Mouse (Mus musculus) urinary bladder, postnatal 25 days (tissue): ENCODE data around the gene Zfp423.

Source experiments
- DNase-seq: peaks from one replicate; pipeline ENCODE4 v3.0.0; 2022; ENCODE audit warnings: low spot score

Gene Zfp423

DNA sequence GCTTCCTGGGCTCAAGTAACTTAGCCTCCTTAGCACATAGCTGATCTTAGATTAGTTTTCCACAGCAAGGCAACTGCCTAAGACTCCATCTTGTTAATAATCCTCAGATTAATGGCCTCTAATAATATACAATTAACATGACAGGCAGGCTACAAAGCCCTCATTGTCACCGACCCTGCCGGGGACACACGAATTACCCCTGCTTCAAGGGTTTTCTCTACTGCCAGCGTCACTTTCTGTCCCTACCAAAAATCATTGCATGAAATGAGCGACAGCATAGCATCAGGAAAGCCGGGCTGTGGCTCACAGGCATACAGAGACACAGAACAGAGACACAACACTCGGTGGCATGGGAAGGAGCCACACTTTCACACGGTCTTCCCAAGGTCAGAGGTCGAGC is 262.3 kb downstream of the Zfp423 start:
- no peak for DNase-seq

DNA sequence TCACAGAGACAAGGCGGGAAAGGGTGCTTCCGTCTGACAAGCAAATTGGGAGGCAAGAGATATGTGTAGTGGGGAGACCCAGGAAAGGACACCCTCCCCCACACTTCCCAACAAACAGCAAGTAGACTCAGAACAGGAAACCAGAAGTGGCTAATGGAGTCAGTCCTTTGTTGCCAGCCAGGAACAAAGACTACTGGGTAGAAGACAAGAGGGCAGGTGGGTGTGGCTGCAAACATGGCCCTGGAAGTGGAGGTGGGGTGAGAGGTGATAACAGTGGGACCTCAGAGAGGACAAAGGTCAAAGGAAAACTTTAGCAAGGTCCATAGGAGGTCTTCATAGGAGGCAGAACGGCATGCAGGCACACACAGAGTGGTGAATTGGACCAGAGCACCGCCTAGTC is 265.7 kb downstream of the Zfp423 start:
- no peak for DNase-seq

DNA sequence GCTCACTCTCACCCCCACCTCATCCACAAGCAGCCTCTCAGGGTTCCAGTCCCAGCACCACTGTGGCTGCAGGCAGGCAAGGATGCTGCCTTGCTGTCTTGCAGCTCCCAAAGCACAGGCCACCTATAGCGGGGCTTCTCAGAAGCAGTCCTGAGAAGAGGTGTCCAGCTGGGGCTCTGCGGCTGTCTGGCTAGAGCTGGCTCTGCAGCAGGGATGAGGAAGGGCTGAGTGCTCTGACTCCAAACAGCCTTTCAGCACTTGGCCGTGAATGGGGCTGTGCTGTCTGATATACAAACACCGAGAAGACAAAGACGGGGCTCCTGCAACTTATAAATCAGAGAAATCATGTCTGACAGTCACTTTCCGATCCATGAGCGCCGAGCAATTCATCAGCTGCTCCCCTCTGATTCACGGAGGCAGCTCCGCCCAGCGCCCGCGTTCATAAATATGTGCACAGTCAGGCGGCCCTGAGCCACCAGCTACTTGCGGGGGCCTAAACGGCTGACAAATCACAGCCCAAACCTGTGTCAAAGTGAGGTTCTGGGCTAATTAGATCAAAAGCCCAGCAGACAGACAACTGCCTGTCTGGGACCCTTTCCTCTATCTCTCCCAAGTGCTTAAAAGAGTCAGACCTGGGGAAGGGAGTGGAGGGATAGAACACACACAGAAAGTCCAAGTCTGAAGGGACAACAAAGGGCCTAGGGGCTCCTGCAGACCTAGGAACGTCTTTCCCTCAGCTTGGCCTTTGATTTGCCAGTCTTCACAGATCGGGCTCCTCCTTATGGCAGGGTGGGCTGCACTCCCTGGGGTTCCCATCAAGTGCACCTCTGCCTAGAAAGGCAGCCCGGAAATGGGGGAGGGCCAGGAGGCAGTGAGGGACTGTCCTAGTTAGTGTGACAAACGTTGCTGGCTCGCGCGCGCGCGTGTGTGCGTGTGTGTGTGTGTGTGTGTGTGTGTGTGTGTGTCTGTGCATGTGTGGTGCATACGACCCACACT is 269.0 kb downstream of the Zfp423 start:
- no peak for DNase-seq

DNA sequence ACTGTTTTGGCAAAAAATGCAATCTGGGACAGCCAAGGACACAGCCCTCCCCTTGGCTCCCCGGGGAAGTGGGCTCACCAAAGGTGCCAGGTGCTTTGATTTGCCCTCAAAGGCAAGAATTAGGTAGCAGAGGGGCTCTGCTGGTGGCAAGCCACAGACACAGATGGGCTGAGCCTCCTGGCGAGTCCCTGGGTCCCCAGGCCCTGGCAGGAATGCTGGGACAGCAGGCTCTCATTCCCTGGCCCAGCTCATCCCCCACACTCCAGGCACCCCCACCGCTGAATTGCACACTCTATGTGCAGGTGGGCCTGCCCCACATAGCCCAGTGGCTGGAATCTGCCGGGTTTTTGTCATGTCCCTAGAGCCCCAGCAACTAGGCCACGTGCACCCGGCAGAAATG is 270.2 kb downstream of the Zfp423 start:
- DNase-seq, result no peak

DNA sequence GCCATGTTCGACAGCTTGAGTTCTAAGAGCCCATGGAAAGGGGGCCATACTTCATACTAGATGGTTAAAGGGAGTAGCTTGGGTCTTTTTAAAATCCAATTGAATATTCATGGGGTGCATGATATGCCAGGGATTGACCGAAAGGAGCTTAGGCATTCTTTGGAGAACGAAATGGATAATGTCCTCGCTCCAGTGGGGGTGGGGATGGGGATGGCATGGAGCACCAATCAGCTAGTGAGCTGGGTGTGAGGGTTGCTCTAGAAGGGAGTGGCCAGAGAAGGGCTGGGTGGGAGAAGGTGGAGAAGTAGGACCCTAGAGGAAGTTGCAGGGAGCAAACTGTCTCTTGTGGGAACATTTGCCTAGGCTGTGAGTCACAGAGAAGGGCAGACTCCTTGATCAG is 271.0 kb downstream of the Zfp423 start:
- no peak for DNase-seq

DNA sequence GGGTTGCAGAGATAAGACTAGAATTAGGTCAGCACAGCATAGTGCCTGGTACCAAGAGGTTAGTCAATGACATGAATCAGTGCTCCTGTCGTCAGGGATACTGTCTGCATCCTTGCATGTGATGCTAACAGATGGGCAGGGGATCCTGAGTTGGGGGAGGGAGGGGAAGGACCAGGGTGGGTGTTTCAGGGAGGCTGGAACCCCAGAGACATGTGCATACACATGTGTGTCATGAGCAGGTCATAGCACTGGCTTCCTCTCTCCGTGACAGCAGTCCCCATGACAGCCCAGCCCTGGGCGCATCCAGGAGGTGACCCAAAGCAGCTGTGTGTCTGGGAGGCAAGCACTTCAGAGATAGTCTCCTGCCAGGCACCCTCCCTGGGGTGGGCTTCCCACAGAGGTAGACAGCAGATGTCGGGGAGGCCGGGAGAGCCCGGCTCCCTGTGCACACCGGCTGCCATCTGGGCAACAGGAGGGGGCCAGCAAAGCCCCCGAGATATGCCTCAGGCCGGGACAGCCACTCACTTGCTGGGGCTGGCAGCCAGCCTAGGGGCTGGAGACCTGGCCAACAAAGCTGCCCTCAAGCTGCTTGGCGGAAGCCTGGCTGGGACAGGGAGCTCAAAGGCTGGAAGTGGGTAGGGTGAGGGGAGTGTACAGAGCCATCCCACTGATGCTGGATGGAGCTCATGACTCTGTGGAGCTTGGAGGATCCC is 272.3 kb downstream of the Zfp423 start:
- DNase-seq, result no peak

DNA sequence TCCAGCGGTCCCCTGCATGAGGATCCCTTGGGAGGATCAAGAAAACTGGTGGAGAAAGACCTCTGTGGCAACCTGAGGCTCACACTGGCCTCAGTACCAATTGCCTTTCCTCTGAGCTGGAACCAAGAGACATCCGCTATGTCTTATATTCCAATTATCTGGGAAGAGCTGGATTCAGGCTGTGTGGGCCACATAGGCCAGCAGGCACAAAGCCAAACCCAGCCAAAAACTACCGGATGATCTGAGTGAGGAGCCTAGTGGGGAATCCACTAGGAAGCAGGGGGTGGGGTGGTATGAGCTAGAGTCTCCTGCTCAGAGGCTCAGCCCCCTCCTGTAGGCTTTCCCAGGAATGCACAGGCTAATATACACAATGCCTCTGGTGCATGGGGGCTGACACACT is 273.4 kb downstream of the Zfp423 start:
- no peak for DNase-seq

DNA sequence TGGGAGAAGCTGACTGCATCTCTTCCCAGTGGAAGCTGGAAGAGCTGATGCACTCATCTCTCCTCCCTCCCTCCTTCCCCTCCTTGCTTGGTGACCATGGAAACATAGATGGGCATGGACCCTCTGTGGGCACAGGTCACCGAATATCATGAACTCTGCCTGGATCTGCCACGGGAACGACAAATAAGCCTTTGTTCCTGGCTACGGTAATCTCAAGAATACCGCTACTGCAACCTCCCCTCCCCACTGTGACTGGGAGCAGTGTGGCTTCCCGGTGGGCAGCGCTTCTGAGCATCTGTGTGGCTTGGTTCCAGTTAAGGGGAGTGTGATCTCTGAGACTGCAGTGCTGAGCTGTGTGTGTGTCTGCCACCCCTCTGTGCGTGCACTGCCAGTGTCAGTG is 274.0 kb downstream of the Zfp423 start:
- no peak for DNase-seq

DNA sequence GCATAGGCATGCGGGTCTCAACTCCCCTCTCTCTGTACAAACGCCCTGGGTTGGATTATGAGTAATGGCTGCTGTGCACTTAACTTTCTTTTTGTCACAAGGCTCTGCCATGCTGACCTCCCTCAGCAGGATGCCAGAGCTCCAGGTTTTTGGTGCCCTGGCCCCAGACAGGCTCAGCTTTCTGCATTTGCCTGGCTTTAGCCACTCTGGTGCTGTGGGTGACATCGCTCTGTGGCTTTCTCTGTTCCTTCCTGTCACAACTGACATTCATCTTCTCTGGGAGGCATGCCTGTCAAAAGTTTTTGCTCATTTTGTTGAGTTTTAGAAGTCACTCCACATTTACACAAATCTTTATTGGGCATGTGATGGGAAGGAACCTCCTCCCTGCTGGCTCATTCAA is 277.3 kb downstream of the Zfp423 start:
- DNase-seq, result no peak

DNA sequence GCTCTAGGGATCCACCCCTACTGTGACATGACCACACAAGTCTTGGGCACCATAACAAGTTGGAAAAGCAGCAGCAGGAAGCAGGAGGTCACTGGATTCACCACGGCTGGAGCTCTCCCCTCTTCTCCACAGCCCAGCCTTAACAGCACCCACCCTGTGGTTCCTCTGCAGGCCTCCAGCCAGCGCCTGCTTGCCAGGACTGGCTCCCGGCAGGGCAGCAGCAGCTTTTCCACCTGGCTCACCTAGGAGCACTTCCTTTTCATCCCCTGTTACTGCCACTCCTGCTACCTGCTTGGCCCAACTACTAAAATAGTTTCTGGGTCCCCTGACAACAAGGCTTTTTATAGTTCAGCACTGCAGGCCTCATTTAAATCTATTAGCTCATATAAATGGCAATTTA is 279.4 kb downstream of the Zfp423 start:
- DNase-seq, result no peak

DNA sequence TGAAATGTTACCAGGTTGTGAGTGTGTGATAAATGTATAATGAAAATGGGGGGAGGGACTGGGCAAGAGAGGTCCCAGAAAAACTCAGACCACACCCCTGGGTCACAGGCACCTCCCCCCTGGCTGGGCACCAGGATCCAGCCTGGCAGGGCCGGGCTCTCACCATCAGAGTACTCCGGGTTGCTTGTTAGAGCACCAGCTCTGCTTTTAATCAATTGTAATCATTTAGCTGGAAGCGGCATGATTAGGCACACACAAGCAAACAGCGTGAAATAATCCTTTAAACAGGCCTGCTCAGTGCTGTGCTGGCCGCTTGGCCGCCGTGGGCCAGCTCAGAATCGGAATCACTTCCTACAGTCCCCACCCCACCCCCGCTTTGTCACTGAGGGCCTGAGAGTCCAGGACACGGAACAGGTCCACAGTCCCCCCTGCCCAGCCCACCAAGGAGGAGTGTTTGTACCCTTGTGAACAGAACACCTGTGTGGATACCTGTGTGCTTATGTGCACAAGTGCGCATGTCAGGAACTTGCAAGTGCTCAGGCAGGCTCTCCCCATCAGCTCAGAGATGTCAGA is 279.9 kb downstream of the Zfp423 start:
- DNase-seq, result no peak

DNA sequence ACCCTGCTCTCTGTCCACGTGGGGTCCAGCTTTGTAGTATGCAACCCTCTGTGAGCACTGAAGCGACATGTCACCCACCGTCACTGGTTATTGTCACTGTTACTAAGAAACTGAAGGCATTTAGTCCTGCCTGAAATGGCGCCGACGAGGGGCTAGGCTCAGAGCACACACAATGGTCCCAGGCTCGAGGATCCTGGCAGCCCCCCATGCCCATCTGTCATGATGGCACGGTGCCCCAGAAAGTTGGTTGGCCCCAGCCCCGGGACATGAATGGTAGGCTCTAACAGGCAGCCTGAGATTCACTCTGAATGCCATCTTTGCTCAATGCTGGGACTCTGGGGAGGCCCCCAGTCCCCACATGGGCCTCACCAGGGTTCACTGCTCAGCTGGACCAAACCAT is 284.0 kb downstream of the Zfp423 start:
- no peak for DNase-seq

DNA sequence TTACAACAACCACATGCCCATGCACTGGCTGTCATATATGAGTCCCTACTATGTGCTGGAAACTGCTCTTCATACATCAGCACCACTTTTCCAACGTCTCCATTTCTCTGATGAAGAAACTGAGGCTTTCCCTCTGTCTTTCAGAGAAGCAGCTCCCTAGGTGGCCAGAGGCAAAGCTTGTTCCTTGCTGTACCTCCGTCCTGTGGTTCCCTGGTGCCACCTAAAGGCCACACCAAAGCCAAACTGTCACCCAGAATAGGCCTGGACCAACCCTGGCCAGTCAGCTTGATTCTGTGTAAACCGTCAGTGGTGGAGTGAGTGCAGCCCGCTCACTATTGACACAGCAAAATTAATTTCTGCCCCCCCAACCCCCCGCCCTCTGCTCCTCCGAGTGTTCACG is 285.2 kb downstream of the Zfp423 start:
- no peak for DNase-seq

DNA sequence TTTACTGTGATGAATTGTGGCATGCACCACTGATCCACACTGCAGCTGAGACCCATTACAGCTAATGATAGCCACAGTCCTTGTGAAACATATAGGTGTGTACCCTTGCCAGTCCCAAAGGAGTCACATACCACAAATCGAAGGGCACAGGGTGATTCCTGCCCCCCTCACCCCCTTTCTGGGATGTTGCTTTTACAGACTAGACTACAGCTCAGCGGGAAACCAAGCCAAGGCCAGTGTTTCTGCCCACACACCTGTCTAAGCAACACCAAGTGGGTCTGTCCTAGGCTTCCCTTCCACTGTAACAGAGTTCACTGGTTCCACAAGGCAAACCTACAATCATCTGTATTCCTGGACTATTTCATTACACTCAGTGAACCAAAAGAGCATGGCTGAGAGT is 287.2 kb downstream of the Zfp423 start:
- no peak for DNase-seq

DNA sequence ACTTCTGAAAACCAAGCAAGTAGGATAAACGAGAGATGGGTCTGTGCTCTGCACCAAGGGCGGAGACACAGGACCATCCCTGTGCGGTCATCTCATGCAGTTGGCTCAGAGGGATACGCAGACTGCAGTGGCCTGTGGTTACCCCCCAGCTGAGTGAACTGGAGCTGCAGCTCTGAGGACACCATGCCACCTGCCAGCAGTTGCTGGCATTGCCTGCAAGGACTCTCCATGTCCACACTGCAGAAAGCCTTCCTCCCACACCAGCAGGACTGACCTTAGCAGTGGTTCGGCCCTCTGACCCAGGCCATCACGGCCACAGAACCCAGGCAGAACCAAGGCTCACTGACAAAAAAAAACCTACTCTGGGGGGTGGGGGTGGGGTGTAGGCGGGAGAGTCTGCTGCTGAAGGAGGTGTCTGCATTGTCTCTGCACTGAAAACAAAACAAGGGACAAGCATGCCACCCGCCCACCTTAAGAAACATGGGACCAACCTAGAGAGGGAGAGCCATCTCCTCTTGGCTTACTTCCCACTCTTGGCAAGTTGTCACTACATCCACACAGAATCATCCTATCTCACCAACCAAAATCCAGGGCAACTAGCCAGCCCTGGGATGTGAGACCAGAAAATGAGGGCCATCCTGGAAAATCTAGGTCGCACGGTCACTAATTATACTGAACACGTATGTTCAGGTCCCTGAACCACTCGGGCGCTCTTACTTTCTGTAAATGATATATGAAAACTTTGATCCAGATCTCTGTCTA is 288.0 kb downstream of the Zfp423 start:
- no peak for DNase-seq

DNA sequence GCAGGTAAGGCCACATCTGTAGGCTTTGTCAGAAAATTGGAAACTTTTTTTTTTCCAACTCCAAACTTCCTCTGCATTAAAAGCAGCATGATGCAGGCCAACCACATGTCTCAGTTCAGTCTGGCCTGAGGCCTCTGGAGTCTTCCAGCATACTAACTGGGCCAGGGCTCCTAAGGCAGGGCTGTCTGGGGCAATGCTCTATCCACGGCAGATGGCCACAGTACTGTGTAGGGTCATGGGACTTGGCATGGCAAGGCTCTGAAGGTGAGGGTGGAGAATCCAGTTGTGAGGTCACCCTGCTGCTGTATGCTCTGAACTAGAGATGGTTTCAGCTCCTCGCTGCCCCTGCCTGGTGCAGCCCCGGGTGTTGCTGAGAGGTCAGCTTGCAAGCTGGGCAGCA is 289.2 kb downstream of the Zfp423 start:
- no peak for DNase-seq

DNA sequence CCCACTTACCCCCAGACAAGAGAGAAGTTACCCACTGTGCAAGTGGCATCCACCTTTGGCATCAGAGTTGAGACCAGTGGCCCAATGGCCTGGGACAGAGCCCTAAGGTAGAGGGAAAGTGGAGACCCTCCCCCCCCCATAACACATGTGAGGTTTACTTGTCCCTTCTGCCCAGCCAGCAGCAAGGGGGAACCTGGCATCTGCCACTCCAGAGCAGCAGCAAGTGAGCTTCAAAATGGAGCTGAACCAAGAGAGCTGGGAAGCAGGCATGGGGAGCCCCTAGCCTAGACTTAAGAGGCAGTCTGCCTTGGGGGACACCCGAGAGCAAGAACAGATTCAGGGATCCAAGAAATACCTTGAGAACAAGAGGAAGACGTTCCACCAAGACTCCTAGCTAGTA is 290.7 kb downstream of the Zfp423 start:
- DNase-seq, result no peak

DNA sequence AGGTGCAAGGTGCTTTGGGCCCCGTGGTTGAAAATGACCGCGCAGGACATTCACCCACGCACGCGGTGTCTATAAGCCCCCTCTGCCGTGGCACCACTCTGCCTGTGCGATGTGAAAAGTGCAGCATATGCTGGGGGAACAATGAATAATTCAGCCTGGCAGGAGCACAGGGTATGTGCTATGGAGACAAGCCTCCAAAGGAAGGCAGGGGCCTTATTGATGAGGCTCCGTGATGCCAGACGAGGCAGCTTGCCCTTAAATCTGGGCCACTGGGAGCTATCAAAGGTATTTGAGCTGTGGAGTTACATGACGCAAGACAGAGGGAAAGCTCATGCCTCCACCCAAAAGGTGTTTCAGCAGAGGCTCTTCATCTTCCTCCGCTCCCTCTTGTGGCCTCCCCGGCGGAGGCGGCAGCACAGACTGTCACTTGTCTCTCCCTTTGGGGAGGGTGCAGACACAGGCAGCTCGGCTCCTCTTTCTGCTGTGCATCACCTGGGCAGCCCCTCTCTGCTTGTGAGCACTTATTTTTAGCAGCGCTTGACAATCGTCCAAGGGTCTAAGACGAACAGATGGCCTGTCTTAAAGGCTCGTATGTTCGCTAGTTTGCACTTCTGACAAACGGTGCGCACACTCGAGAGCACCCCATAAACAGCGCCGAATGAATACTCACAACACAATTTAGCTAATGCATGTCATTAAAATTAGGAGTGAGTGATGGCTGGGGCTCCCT is 291.3 kb downstream of the Zfp423 start:
- DNase-seq, result no peak

DNA sequence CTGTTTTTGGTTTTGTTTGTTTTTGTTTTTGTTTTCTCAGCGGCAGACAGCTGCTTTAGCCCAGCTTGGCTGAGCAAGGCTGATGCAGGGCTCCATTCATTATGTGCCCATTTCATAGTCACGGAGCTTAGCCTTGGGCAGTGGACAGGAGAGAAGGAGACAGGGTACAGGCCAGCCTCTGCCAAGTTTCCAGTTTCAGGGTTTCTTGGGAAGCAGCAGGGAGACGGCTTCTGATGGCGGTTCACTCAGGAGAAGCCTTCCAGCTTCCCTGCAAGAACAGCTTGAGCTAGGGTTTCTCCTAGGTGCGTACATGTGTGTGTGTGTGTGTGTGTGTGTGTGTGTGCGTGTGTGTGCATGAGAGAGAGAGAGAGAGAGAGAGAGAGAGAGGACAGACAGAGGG is 292.1 kb downstream of the Zfp423 start:
- no peak for DNase-seq

DNA sequence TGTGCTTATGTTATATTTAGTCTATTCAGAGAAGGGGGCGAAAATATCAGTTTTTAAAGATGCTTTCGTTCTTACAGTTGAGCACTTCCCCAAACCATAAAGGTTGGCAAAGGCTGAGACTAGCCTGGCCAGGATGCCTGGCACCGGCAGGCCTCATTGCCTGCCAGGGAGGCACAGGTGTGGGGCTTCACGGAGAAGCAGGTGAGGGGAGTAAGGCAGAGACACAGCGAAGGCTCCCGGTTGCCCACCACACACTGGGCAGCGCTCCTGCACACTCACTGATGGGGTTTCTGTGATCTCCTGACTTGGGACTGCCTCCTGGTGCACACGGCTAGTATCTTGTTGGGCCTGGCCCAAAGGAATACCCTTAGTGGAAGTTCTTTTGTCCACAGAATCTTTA is 294.1 kb downstream of the Zfp423 start:
- no peak for DNase-seq

DNA sequence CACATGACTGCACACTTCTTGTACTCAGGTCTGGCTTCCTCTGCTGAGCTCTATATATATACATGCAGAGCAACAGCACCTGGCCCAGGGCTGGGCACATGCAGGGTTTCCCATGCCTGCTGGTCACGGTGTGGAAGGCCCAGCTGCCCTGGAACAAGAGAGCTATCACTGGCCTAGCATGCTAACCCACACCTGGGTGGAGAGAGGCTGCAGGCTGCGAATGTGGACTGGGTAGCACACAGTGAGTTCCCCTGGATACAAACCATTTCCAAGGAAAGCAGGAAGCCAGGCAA is 295.2 kb downstream of the Zfp423 start:
- DNase-seq, result no peak
